Mouse (Mus musculus) embryo, embryonic 10.5 days (tissue): ENCODE measurements around the gene Cd180.
"Not testable (repeated sequence)": the region's sequence is repeated elsewhere in the genome, so short reads cannot be mapped to it uniquely, and the experiment has no call there.

Experiments used
- DNase-seq: peaks from one replicate; pipeline ENCODE4 v3.0.0-alpha.2; 2015; ENCODE audit warnings: low spot score

Cd180 gene

GRCm38 (mm10) chr13:102693341-102693801, at the start of gene Cd180:
Cd180 (plus strand) TSS chr13:102693558.
- no peak for DNase-seq

DNA sequence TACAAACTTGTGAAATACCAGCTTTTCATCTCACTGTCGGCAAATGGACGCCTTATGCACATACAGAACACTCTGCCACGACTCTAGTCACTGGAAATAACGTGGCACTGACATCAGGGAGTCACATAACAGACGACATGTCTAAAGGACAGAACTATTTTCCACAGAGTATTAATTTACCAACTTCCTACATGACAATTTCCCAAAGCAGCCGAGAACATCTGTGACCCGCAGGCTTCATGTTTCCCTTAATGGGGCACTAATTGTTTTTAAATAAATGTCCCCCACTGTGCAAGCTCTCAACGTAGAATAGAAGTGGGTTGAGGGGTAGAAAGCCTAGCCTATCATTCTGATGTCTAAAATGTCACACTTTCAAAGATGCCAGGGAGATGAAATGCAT, 49.0 kb upstream of the Cd180 start:
- DNase-seq = peak; percentile 32

DNA sequence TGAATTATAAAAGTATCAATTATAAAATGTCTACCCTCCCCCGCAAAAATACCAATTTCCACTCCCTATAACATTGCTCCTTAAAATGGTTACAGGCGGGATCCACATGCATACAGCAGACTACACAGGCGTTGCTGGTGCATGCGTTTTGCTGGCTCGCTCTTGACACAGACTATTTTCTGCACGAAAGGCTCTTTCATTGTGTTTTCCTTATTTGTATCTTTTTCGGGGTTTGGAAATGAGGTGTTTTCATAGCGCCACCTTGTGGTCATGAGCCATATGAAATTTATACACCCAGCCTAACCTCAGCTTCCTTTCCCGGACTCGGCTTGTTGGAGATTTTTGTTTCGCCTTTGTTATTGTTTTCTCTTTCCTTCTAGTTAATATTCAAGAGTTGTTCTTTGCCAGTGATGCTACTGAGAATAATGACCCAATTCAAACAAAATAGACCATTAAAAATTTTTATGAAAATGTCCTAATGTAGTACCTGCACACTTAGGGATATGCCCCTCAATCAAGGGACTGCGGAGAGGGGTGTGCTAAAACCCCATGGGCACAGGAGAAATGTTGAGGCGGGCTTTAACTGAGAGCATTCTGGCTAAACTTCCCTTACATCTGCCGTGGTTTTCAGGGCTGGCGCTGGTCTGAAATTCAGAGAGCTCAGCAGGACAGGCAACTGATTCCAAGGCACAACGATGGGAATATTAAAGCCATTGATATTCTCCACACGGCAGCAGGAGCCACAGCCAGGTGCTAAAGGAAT, 48.4 kb upstream of the Cd180 start:
- peak; percentile 92 for DNase-seq

DNA sequence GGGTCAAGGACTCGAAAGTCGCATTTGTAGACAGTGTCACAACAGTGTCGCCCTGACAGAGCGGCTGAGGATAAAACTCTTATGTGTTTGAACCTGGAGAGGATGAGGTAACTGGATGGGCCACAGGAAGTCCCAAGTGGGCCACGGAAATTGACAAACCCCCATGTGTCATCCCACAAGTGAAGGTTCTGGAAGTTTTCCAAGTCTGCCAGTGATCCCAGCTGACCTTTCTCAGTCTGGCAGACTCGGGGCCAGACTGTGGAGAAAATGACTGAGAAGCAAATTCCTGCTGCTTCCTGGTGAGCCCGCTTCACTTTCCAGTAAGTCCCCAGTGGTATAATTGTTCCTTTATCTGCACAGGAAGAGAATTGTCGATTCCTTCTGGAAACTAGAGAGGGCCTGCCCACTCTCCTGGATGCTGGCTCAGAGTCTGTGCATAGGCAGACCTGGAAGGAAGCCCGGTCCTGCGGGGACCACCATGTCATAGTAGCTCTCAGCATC, 47.0 kb upstream of the Cd180 start:
- peak; percentile 39 for DNase-seq

DNA sequence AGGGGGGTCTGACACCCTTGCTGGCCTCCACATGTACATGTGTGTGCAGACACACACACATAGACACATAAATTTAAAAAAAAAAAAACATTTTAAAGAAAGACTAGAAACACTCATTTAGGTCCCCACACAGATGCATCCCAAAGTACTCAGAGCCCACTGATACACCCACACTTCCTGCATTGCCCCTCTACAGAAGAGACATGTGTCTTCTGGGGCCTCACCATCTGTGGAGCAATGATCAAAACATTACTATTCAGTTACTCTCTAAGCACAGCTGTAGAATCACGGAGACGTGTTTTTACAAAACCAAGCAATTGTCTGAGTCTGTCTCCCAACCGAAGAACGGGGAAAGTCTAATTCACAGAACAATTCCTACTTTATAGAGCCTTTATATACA, 45.8 kb upstream of the Cd180 start:
- no peak for DNase-seq

GRCm38 (mm10) chr13:102652303-102652889, 41.0 kb upstream of the Cd180 start:
- no peak for DNase-seq

GRCm38 (mm10) chr13:102655071-102655570, 38.2 kb upstream of the Cd180 start:
- DNase-seq = no peak

DNA sequence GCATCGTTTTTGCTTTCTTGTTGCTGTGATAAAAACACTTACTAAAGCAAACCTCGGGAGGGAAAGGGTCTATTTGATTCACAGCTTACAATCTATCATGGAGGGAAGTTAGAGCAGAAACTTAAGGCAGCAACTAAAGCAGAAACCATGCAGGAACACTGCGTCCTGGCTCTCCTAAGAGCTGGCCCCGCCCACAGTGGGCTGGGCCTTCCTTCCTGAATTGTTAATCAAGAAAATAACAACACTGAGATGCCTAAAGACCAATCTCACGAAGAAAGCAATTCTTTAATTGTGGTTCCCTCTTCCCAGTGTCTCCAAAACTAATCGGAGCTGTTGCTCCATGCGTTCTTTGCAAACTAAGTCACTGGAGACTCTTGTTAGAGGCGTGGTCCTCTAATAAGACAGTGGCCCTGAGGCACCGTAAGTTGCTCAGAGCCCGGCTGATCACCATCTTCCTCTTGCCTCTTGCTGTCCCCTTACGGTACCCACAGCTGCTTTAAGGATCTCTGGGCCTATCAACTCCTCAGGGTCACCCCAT, 37.1 kb upstream of the Cd180 start:
- DNase-seq = no peak

- no peak for DNase-seq
These were observed 35.0 kb upstream of the Cd180 start for GRCm38 (mm10) chr13:102658223-102658839.

- no peak for DNase-seq
These were observed 29.3 kb upstream of the Cd180 start for GRCm38 (mm10) chr13:102664041-102664440.

DNA sequence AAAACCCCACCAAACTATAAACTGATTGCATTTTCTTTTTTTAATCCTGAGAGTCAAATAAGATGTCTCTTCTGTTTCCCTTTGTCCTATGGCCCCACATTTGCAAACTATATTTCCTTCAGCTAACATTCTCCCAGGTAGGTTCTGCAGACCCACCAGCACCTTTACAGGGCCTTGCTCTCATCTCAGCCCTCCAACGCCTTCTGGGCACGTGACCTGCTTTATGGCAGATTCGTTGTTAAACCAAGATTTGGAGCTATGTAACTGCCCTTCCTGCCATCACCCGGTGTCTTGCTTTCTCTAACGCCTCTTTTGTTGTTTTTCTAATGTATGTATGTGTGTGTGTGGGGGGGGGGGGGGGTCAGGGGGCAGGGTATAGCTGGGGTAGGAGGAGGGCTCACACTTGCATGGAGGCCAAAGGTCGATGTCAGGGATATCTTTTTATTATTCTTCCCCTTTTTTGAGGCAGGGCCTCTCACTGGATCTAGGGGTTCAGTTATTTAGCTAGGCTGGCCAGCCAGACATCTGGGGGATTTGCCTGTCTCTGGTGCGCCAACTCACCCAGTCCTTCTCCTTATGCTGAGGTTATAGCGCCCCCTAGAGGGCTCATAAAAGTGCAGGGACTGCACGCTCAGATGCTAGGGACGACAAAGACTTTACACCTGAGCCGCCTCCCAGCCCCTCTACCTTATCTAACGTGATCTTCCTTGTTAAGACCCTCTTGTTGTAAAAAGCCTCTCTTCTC, 28.3 kb upstream of the Cd180 start:
- DNase-seq = peak; percentile 75

DNA sequence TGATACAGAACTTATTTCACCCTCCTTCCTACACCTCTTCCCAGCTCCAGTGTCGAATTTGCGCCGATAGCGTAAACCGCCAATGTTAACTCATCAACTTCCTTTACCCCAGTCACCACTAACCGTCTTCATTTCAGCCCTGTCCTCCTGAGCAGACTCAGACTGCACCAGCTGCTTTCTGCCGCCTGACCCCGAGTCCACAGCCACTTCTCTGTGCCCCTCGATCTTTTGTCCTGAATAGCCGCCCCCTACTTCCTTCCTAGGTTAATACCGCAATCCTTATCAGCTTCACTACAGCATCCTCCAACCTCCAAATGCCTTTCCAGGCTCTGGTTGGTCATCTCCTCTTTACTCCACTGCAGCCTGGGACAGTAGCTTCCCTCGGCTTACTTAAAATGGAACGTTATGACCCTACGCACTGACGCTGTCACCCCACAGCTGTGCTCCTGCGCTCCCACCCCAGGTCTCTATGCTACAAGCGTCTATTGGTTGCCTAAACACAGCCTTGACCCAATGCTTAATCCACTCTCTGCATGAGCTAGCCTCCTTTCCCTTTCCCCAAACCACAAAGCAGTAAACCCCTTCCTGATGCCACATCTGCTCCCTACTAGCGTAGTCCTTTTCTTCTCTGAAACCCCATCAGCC, 27.6 kb upstream of the Cd180 start:
- no peak for DNase-seq

- no peak for DNase-seq
These were observed 27.1 kb upstream of the Cd180 start for GRCm38 (mm10) chr13:102666233-102666614.

GRCm38 (mm10) chr13:102666731-102667130, 26.6 kb upstream of the Cd180 start:
- DNase-seq = no peak

DNA sequence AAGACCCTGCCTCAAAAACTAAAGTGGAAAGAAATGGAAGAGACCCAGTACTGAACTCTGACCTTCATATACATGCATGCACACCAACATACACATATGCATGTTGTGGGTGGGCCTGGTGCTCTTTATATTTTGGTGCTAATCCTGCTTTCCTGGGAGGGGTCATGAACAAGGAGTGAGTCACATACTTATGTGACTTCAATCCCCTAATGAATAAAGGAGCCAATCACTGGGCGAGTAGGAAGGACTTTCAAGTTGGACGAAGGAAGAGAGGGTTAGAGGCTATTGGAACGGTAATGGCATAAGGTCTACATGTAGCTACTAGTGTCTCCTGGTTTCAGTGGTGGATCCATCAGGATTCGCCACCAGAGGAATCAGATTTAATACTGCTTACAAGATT, 26.0 kb upstream of the Cd180 start:
- no peak for DNase-seq

DNA sequence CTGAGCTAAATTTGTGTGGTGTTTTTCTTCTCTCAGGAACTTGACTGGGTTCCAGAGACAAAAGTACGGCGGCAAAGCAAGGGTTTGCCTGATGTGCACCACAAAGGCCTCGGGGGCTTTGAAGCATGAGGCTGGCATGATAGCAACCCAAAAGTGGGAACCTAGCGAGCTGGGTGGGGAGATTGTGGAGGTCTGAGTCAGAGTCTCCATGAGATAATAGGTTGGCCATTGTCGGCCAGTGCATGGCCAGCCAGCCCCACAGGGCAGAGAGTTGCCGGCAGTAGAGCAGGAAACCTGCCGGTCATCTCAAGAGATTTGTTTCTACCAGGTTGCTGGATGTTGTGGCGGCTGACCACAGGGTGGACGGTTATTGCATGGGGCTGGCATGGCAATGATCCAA, 25.5 kb upstream of the Cd180 start:
- no peak for DNase-seq

DNA sequence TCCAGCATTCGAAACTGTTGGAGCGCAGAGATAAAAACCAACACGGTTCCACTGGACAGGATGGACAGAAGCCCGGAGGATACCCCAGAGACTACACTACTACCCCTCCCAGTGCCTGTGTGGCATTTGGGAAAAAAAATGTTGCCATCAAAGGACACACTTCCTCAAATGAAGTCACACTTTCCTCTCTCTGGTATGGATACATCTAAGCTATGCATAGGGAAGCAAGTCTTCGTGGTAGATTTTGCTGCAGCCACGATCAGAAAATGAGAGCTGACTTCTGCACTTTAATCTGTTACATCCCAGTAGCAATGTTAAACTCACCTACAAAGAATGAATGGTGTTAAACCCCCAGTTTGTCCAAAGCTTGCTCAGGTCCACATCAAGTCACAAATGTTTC, 24.4 kb upstream of the Cd180 start:
- no peak for DNase-seq

DNA sequence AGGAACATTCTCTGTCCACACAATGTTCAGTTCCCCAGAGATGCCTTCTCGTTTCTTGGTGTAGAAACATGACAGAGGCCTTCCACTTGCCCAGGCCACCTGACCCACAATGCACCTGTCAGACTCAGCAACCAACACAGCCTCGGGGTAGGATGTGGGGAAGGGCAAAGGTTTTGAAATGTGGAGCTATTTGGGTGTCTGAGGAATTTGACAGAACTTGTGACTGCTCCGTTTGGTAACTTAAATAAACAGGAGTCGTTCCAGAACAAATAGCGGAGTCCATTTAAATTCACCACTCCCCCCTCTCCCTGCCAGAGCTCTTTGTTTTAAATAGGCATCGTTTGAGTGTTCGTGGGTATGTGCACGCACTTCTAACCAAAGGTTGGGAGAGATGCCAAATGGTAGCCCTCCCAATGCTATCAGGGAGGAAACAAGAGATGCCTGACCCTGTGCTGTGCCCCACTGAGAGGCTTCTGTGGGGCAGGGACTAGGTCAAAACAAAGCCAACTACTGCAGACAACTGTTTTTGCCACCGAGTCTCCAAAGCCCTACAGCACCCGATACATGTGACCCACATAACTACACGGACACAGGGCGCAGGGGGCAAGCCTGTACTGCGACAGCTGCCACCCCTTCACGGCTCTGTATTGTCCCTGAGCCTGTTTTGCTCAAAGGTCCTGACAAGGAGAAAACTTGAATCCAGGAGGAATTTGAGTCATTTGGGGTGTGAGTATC, 23.7 kb upstream of the Cd180 start:
- peak; percentile 16 for DNase-seq

DNA sequence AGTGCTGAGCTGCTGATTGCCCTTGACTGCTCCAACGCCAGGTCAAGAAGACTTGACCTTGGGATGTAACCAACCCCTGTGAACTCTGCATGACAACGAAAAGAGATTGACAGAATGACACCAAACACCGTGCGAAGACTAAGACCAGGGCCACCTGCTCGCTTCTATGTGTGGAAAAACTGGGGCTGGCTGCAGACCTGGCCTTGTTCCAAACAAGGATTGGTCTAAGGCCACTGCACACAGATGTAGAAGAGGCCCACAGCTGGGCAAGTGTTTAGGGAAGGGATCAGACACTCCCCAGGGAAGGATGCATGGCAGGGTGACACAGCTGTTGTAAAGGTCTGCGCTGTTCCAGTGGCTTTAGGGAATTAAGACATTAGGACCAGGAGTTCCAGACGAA, 22.9 kb upstream of the Cd180 start:
- DNase-seq = no peak

- no peak for DNase-seq
These were observed 19.3 kb upstream of the Cd180 start for GRCm38 (mm10) chr13:102674083-102674482.

DNA sequence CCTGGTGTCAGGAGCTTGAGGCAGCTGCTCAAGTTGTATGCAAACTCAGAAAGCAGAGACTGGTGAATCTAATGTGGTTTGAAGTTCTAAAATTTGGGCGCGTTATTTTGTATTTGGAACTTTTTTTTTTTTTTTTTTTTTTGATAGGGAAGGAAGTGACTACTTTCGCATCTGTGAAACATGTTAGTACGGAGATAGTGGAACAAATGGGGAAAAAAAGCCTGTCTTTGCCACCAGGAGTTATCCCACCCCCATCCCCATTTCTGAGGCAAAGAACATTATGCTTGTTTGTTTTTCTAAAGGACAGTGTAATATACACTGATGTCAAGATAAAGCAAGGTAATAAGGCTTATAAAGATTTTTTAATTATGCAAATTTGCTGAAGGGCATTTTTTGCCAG, 15.8 kb upstream of the Cd180 start:
- not testable (repeated sequence) for DNase-seq
